Mouse (Mus musculus): ENCODE measurements around the gene Hs6st1.

Hs6st1 gene

DNA sequence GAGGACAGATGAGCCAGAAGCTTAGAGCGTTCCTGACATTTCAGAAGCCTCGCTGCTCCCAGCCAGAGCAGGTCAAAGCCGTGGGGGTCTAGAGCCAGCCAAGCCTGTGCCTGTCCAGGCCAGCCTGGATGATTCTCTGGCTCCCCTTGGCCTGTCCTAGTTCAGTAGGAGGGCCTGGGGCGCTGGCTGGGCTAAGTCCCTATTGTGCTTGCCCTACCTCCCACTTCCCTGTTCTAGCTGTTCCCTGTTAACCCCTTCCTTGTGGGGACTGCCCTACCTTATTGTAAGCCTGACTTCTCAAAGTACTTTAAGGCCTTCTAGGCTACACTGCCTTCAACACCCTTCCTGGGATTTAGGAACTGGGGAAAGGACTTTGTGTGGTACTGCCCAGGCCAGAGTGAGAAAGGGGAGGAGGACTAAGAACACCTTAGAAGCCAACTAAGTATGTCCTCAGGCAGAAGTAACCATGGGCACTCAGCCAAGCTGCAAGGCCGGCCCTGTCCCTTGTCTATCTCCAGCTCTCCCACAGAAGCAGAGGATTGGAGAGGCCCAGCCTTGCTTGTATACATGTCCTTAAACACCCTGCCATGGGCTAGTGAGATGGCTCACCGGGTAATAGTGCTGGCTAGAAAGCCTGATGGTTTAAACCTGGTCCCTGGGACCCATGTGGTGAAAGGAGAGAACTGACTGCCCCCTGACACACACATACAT is 22.0 kb downstream of the Hs6st1 start:
- no peak for DNase-seq

DNA sequence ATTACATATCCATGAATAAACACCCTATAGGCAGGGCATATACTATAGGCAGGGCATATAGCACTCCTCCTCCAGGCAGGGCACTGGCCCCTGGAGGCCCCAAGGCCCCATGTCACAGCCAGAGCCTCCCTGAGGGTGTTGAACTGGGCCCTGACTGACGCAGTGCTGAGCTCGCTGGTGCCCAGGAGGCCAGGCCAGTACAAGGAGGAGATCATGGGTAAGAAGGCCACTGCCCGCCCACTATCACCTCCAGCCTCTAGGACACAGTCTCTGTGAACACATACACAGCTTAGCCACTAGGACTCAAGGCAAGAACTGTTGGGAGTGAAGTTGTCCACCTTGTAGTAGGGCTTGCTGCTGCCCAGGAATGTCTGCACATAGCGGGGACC is 22.5 kb downstream of the Hs6st1 start:
- no peak for DNase-seq

DNA sequence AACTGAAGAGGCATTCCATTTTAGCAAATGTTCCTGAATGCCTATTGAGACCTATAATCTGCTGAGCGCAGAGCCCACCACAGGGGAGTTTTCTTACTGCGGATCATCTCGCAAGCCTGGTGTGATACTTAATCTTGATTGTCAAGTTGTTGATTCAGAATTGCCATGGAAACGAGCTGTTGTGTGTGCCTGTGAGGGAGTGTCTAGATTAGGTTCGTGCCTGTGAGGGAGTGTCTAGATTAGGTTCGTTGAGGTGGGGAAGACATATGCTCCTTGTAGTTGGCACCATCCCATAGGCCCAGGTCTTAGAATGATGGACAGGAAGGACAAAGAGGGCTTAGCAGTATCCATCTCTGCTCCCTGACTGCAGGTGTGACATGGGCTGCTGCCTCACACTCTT is 23.0 kb downstream of the Hs6st1 start:
- no peak for DNase-seq

DNA sequence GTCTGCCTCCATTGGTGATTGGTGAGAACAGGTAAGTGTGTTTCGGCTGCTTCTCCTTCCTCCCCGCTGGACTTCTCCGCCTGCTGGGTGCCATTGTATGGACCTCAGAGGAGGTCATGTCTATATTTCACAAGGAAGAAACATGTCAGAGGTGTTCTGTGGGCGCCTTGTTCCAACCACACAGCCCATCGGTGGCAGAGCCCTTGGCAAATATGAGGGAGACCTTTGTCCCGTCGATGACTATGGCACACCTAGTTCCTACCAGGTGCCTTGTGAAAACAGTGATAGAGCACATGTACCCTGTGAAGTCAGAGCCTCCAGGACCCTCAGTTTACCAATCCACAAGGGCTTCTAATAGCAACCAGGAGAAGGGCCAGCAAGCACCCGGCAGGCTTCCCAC is 25.5 kb downstream of the Hs6st1 start:
- DNase-seq: no peak

DNA sequence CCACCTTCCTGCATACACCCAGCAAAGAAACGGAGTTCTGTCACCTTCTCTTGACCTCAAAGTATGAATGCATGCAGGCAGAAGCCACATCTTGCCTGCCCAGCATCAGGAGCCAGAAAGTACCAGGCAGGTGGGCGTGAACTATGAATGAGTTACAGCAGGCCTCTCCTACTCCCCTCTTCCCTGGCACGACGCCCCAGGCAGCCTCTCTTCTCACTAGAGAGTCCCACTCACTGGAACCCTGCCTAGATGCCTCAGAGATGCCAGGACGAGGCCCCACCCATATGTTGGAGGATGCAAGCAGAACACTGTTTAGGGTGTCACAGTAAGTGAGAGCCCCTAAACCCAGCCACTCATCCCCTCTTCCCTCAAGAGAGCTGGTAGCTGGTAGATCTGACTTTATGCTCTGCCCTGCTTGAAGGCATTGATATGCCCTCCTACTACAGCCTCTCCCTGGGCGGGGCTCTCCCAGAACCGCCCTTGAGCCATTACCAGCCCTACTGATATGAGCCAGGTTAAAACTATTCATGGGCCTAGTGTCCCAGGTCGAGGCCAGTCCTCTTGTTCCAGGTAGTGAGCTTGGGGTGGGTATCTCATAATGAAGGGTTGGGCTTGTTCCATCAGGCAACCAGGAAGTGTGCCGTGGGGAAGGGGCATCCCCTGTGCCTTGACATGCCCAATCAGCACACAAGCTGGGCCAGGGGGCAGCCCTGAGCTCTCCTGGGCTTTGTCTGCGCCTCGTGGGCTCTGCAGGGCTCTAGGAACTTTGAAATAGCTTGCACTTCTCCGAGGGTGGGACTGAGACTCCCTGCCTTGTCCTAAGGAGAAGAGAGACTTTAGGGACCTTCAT is 27.4 kb downstream of the Hs6st1 start:
- DNase-seq: peak; percentile 96

DNA sequence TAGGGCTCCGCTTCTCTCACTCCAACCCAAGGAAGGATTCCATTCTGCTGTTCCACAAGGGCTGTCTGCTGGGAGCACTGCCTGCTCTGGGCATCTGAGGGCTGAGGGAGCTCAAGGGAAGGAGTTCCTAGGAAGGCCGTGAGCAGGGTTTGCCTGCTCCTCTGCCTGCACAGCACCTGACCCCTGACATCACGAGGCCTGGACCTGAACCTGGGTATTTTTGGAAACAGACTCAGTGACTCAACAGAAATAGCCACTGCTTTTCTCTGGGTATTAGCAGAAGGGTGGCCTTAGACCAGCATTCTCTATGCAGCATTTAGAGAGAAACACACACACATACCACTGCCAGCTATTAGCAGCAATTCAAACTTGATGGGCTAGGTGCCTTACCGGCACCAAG is 30.2 kb downstream of the Hs6st1 start:
- DNase-seq: no peak

DNA sequence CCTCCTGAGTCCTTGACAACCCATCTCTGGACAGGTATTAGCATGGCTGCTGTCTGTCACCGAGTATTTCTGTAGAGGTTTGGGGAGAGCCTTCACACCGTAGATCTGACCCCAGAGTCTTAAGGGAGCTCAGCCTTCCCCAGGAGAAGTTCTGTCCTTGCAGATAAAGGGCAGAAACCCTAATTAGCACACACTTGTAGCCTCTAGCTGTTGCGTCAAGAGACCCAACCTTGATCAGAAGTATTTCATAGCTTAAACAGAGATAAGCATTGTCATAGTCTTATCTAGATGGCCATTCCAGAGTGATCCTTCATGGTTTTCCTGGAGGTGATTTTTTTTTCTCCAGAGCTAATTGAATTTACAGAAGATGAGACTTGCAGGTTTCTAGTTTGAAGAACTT is 32.2 kb downstream of the Hs6st1 start:
- no peak for DNase-seq

DNA sequence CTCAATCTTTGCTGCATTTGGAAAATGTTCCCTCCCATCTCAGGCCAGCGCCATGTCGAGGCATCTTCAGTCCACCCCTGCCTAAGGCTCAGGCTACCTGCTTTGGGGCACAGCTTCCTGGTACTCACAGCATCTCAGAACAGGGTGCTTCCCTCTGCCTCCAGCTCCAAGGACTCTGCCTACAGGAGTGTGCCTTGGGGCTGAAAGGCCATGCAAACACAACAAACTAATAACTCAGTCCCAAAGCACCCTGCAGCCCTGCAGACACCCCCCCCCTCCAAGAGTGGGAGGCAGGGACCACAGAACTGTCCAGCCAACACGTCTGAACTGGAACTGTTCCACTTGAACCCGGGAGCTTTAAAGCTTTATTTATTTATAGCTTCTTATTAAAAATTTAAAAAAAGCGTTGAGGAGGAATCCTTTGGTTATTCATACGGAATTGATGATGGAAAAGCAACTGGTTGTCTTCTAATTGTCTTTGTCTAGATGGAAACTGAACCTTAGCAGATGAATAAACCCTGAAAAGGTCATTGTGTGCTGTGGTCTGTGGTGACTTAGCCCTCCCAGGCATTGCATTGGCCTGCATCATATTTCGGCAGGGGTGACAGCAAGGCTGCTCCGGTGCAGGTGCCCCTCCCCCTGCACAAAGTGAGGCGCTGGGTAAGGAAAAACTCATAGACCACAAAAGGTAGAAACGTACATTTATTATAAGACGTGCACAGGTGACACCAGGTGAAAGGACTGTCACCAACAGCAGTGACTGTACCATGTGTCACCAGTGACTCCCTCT is 37.9 kb downstream of the Hs6st1 start:
- no peak for DNase-seq

DNA sequence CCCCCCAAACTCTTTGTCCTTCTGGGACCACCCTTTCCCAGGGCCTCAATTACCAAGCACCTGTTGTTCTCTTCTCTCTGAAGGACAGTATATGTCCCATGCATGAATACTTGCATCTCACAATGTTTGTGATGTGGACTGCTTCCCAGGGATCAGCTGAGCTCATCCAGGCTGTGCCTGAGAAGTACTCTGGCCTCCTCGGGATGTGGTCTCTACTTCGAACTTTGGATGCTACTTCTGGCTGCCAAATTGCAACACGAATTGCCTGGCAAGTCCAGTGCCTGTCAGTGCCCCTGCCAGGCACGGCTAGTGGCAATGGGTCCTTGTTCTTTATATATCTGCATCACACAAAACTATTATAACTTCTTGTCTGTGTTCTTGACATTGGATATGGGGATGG is 41.8 kb downstream of the Hs6st1 start:
- no peak for DNase-seq

DNA sequence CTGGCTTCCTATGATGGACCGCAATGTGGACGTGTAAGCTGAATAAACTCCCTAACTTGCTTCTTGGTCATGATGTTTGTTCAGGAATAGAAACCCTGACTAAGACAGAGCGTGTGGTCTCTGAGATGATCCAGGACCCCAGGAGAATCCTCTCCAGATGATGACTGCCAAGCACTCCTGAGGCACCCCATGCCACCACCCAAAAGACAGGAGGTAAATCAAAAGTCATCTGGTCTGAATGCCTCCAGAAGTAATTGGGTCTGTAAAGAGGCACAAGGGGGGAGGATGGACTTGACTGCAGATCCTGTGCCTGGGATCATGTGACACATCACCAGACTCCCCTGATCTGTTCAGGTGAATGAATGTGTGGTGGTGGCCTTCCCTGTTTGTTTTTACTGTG is 44.5 kb downstream of the Hs6st1 start:
- no peak for DNase-seq

DNA sequence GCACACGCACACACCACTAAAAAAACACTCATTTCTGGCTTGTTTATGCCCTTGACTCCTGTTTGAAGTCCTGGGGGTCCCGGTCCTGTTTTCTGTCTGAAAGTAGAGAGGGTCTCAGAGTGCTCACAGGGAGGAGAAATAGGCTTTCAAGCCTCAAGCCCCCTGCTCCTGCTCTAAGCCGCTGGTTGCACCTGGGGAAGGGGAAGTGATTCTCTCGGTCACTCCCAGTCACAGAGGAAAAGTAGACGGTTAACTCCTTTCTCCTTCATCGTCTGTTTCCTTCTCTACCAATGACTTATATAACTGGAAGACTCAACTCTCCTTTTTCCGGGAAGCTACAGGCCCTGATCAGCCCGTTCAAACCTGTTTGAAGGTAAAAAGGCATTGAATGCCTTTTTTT is 45.5 kb downstream of the Hs6st1 start:
- no peak for DNase-seq

DNA sequence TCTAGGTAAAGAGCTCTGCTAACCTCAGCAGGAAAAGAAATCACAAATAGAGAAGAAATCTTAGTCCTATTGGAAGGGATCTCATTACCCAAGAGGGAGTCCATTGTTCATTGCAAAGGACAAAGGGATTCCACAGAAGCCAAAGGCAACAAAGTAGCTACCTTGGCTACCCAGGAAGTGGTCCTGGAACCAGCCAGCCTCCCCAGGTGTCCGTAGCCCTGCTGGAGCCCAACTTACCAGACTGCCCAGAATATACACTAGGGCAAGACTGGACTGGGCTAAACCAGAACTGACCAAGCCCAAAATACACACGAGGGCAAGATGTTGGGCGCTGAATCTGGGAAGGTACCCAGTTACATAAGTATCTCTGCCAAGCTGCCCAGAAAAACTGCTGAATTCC is 46.6 kb downstream of the Hs6st1 start:
- DNase-seq: no peak

DNA sequence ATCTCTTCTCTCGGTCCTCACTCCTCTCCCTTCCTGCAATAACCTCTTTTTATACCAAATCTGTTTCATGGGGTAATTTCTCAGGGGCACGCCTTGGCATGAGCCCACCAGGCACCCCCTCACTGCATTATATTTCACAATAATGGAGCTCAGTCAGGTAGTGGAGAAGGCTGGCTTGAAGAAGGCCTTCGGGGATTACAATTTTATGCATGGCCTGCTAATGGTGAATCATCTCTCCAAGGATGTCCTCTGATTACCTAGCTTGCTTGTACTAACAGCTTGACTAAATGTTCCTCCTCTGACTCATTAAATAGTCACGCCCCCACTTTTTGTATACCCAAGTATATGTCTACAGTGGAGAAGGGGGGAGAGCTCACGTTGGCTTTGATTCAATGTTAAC is 48.3 kb downstream of the Hs6st1 start:
- DNase-seq: no peak

DNA sequence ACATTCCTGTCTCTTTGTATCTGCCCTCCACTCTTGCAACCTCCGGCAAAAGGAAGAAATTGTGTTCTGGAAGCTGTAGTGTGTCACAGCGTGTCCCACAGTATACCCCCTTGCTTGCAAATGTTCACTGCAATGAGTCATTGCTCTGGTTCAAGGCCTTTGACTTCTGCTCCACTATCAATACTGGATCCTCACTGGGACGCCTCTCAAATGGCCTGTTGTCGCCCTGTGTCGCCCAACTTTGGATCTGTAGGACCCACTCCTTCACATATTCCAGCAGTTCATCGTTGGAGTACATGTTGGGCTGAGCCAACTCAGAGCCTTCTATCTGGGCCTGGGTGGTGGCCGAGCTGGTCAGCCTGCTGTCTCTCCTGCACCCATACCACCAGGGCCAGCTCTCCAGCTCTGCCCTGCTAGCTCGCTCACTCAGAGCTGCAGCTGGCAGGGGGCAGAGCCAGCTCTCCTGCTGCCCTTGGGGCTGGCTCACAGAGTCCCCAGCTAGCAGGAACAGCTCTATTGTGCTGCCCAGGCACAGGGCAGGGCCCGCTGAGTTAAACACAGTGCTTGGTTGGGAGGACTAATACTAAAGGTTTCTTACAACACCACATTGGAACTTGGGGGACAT is 50.0 kb downstream of the Hs6st1 start:
- no peak for DNase-seq

DNA sequence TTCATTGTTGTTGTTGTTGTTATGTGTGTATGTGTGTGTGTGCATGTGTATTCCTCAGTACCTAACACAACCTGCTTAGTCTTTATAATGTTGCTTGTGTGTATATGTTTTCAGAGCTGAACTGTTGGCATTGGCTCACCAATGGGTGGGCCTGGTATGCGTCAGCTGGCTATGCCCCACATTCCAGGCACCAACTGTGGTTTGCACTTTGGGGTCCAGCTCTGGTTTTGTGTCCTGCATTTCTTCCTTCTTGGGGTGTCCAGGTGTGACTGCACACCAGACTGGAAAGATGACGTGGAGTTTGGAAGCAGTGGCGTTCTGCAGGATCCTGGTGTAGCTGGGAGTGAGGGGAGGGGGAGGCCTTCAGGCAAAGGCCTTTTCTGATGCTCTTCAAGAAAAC is 50.8 kb downstream of the Hs6st1 start:
- no peak for DNase-seq

DNA sequence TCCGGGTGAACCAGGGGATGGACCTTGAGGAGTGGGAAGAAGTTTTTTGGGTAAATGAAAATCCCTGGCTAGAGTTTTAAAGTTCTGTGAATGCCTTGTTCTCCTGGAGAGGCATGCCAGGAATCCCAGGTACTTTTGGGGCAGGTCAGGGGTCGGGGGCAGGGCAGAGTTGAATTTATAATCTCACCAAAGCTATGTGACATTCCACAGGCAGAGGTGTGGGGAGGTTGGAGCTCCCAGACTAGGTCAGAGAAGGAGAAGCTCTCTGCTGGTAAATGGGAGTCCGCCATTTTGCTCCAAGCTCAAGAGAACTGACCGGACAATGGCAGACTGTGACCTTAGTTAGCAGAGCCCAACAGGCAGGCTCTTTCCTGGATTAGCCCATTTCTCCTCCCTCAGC is 51.2 kb downstream of the Hs6st1 start:
- no peak for DNase-seq

DNA sequence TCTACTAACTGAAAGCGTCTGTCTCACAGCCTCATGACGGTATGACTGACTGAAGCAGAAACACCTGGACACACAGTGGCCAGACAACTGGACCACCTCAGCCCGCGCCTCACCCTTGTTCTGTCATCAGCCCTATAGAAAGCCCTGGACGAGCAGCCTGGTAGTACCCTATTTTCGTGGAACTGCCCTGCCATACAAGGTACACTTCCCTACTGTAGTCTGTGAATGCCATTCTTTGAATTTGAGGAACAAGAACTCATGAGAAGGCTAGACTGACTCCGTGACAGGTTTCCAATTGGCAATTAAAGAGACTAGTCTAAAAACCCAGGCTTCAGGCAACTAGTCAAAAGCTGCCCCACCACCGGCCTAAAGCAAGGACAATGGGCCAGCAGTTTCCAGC is 53.0 kb downstream of the Hs6st1 start:
- DNase-seq: no peak

DNA sequence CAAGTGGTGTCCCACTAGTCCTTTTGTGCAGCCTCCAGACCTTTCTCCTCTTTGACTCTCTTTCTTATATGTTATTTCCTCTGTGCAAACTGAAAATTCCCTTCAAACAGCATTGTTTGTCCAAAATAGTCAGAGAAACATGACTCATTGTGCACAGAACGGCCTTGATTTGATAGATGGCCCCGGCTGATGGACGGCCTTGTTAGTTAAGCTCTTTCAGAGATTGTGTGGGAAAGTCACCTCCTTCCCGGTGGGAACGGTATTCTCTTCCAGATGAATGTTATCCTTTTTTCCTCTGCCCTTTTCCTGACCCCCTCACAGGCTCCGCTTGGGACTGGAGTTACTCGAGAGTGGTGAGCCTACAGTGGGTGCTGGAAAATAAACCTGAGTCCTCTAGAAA is 56.9 kb downstream of the Hs6st1 start:
- no peak for DNase-seq

DNA sequence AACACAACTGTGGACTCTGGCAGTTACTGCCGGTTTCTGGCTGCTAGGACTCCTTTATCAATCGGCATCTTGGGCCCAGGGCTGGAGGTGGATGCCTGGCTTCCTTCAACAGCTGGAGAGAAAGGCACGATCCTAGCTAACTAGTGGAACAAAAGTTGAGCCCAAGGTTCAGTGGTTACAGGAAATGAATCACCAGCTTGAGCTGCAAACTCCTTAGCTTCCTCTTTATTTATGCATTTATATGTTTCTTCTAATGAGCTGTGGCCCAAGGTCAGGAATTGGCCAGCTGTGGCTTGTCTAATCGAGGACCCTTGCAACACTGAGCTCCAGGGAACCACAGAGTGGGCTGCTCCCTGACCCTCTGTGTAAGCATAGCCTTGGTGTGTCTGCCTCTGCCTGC is 60.9 kb downstream of the Hs6st1 start:
- no peak for DNase-seq

DNA sequence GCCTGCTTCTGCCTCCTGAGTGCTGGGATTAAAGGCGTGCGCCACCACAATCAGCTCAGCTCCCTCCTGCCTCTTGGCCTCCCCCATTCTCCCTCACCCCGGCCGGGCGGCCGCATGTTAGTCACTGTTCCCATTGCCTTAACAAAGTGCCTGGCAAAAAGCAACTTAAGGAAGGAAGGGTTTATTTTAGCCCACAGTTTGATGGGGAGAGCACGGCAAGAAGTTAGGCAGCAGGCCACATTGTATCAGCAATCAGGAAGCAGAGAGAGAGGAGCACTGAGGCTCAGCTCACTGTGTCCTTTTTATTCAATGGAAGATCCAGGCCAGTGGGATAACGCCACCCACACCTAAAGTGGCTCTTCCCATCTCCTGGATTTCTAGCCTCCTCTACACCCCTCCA is 61.7 kb downstream of the Hs6st1 start:
- DNase-seq: no peak

DNA sequence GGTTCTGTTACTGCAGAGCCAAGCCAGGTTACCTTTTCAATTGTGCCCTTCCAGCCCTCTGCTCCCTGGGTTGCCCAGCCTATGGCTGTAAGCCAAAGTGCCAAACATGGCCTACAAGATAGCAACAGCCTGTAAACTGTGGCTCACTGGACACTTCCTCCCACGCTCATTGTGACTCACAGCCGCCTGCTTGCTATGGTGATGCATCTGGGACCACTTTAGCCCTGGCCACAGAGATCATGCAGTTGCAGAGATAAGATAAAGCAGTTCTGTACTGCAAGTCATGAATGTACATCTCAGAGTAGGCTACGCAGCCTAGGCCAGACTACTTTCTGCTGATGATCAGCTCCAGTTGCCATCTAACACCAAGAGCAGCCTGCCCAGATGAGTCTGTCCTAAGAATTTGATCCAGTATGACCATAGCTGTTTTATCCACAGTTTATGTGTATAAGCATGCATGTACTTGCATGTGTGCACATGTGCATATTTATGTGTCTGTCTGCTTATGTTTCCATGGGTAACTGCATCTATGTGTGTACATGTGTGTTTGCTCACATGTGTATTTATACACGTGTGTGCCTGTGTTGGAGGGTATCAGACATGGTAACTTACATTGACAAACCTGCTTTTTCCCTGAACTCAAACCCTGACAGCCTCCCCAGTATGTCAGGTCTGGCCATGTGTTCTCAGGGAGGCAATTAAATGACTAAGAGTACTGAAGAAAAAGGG is 62.3 kb downstream of the Hs6st1 start:
- no peak for DNase-seq

DNA sequence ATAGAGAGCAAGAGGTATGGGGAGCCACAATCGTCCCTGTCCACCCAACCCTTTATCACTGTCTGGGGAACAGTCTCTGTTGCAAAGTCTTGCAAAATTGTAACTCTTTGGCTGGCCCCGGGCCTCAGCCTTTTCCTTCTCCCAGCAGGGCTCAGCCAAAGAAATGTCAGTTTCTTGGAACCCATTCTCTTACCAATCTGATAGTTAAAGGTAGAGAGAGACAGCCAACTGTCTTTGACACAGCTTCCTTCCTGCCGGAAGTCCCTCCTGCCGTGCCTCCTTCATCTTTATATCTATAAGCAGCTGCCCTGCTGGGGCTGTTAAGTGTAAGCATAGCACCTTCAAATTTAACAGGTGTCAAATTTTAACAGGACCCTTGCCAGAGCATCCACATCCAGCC is 63.0 kb downstream of the Hs6st1 start:
- DNase-seq: no peak

DNA sequence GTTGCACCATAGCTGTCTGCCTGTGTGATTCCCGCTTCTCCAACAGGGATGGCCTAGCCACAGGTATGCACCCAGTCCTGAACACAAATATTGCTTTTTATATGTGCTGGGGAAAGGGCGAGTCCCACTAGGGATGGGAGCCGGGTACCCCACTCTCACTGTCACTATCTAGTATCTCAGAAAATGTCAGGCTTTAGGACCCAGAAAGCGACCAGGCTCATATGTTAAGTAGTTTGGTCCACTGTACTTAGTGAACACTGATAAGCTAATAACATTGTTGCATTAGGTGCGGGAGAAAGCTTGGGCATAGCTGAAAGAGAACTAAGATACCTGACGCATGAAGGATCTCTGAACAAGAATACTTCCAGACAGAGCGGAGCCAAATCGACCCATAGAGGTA is 63.6 kb downstream of the Hs6st1 start:
- no peak for DNase-seq

All from right cerebral cortex, postnatal 14 days (tissue).